Mouse (Mus musculus) heart, adult 8-10 months (tissue): Measurements from ENCODE around the gene Thap7. TPM values are rescaled to one million over a fixed set of nuclear protein-coding genes. Genes with fewer than 3 reads are reported as not detected.
A peak's percentile ranks its signal among the peaks of the same experiment; 100 is the strongest.
"Not testable (repeated sequence)": the region's sequence is repeated elsewhere in the genome, so short reads cannot be mapped to it uniquely, and the experiment has no call there.

Experiments used
- DNase-seq: peaks from one replicate; pipeline ENCODE4 v3.0.0; 2022; ENCODE audit warnings: low spot score
- total RNA-seq, 4 experiments: library from RNA; stranded (reverse); gene quantifications; 2 replicates each; pipeline ENCODE4 v1.2.4; 2022

Gene Thap7
- total RNA-seq, 4 experiments from 2014 or later = 16.6 to 18.5 (median 17.6) TPM

DNA sequence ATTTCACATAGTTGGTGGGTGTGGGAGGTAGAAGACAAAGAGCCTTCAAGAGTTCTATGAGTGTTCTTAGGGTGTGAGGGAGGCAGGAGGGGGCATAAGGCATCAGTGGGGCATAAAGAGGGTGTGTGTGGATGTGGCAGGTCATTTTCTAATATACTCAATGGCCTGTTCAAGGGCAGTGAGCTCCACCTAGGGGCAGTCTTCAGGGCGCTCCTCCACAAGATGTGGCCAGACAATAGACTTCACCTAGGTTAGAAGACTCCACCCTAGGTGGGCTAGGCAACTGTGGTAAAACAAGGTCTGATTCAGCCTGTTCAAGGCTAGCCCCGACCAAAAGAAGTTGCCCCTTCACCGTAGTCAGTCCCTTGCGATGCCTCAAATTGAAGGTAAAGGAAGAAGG is 1.3 kb upstream of the Thap7 start:
- DNase-seq = no peak

DNA sequence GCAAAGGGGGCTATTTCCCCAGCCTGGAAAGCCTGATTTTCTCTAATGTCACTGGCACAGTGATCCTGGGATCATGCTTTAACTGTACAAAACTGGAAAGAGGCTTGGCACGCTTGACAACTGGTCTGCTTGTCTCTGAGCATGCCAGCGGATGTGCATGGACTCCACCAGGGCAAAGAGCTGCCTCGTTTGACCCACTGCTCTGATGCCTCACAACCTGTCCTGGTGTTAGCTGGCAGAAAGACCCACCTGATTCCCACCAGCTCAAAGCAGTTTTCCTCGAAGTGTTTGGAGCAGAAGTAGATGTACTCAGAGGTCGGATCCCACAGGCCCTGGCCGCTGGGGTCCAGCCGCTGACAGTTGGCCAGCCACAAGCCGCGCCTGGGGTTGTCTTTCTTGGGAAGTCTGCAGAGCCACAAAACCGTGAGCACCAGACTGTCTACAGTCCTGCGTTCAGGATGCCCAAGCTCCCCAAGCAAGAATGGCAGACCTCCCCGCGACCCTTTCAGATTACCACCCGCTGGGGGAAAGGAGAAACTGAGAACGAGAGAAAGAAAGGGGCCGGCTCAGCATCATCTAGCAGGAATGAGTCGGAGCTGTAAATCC is 852 bp downstream of the Thap7 start:
- no peak for DNase-seq

DNA sequence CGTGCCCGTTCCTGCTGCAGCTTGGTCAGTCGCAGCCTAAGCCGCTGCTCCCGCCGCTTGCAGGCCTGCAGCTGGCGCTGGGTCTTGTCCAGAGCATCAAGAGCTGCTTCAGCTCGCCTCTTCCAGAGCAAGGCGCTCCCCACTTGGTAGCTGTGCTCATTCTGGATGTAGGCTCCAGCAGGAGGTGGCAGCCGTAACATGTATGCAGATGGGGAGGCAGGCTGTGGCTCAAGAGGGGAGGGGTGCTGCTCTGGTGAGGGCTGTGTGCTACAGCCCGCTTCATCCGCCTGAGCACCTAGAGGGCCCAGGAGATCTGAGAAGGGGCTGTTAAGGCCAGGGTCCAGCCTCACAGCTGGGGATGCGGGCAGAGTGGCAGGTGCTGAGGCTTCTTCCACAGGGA is 2.7 kb downstream of the Thap7 start:
- no peak for DNase-seq

DNA sequence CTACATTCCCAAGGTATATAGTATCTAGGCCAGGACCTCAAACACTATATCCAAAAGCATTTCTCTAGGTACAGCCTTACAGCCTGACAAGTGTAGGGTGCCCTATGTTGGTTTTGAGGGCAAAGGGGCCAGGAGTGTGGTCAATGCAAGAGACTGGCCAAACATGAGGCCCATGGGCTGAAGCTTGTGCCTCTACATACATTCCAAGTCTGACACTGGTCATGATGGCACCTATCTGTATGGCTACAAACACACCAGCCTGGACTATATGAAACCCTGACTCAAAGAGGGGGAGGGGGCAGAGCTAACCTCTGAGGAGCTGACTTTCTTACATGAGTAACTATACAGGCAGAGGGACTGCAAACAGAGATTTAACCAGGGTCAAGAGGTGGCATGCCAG is 3.3 kb downstream of the Thap7 start:
- no peak for DNase-seq

- no peak for DNase-seq
Measured at GRCm38 (mm10) chr16:17526223-17526622, 4.7 kb downstream of the Thap7 start.

DNA sequence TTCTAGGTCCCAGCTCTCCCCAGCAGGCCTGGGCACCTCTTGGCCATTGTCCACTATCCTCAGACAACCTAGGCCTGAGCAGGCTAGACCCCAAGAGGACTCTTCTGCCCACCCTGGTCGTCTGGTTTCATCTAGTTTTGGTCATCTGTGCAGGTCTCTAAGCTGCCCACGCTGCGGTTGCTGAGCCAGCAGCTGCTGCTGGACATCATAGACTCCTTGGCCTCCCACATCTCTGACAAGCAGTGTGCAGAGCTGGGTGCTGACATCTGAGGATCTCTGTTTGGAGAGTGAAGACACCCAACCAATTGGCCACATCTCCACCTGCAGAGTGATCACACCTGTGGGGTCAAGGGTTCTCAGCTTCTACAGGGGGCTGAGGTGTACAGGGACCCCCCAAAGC is 5.4 kb downstream of the Thap7 start:
- no peak for DNase-seq

- DNase-seq = no peak
Measured at GRCm38 (mm10) chr16:17524156-17524555, 6.8 kb downstream of the Thap7 start.

DNA sequence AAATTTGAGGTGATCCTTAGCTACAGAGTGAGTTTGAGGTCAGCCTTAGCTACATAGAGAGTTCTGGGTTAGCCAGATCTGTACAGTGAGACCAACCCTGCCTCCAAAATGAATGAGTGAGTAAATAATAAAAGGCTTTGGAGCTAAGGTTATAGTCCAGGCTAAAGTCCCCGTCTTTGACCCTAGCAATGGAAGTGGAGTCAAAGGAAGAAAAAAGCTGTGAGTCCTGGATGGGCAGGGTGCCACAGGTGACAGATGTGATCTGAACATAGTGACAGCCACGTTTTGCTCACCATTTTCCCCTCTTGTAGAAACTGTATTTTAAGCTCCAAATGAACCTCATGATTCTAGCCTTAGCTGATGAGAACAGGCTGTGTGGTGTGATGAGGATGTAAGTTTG is 12.0 kb downstream of the Thap7 start:
- DNase-seq = no peak

DNA sequence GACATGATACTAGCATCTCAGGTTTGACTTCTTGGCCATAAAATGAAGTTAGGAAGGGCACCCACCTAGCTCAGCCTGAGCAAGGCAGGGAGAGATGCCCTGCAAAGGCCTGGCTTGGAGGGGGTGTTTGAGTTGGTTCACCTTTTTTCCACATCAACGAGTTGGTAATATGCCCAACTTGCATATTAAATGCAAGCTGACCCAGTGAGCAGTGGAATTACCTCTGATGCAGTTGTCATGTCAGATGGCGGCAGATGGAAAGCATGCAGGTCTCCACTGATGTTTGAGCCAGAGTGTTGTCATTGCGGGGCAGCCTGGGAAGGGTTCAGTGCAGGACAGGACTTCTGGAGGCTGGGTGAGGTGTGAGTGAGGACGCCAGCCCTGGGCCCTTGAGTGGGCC is 19.5 kb downstream of the Thap7 start:
- no peak for DNase-seq

DNA sequence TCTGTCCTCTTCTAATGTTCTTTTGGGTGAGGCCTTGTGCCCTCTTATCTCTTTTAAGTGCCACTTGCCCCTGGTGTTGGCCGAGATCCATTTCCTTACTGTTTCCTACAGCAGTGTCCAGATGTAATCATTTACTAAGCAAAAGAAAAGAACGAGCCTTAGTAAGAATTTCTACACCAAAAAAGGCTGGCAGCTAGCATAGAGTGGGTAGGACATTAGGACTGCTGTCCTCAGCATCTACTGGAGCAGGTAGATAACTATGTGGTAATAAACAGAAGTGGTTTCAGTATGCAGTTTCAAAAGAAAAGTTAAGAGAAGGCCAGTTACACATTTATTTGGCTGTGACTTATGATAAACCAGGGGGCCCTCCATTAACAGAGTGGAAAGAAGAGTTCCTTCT is 20.2 kb downstream of the Thap7 start:
- DNase-seq = no peak

DNA sequence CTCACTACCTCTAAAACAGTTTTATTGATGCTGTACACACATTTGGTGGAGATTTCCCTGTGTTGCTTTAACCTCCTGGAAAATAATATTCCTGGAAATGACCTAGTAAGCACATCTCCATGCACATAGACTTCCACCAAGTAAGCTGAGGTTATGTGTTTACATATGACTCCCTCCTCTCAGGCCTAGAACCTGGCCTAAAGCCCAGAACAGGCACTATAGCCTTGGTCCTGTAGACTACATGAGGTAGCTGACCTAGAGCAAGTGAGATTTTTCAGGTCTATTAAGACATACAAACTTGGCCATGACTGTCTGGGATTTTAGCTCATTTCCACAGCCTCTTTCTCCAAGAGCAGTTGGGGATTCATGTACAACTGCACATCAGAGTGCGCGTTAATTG is 20.8 kb downstream of the Thap7 start:
- DNase-seq = no peak

- no peak for DNase-seq
Measured at GRCm38 (mm10) chr16:17509240-17509597, 21.7 kb downstream of the Thap7 start.

DNA sequence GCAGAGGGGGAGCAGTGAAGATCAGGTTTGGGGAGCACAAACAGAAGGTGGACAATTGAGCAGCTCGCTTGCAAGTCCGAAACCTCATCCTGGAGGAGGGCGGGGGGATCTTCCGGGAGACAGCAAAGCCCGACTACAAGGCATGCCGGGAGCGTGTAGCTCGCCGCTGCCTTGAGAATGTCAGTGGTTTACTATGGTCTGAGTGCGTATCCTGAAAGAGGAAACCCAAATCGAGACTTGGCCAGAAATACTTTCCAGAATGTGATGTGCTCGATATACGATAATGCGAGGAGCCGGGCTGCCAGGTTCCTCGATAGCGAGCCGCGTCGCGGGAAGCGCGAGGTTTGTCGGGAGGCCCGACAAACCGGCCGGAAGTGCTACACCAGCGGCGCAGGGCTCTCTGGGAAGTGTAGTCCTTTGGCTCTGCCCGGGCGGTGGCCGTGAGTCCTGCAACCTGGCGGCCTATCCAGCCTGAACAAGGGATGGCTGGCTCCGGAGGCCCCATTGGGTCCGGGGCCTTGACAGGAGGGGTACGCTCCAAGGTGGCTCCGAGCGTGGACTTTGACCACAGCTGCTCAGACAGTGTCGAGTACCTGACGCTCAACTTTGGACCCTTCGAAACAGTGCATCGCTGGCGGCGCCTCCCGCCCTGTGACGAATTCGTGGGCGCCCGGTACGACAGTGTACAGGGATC is 22.2 kb downstream of the Thap7 start, which contains the start of gene Lztr1:
TSS of gene Lztr1 (plus strand) at position 143 of the 694 bp plus-strand sequence.
- DNase-seq = peak; percentile 88

- not testable (repeated sequence) for DNase-seq
Measured at GRCm38 (mm10) chr16:17508031-17508430, 22.9 kb downstream of the Thap7 start.

DNA sequence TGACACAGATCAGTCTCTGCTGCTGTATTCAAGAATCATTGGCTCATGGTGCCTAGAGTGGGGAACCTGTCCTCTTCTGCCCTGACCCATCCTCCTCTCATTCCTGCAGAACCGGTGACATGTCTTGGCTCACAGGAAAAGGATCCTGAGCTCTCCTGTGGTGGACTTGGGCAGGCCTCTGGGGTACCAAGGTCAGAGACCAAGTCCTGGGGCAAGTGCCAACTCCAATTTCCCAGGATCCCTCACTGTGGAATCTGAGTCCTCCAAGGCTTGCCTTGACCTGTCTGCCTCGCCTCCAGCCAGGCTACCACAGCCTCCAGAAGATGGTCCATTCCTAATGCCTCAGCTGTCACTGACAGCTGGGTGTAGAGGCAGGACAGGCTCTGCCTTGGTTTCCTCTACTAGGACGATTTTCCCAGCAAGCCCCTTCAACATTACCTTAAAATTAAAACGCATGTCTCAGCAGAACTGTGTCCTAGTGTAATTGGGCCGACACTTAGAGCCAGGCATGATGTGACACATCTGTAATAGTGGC is 23.9 kb downstream of the Thap7 start:
- no peak for DNase-seq

GRCm38 (mm10) chr16:17502681-17503080 is 28.3 kb downstream of the Thap7 start:
- DNase-seq = no peak

GRCm38 (mm10) chr16:17499249-17499883 is 31.6 kb downstream of the Thap7 start:
- no peak for DNase-seq

GRCm38 (mm10) chr16:17496499-17497305 is 34.2 kb downstream of the Thap7 start:
- no peak for DNase-seq

DNA sequence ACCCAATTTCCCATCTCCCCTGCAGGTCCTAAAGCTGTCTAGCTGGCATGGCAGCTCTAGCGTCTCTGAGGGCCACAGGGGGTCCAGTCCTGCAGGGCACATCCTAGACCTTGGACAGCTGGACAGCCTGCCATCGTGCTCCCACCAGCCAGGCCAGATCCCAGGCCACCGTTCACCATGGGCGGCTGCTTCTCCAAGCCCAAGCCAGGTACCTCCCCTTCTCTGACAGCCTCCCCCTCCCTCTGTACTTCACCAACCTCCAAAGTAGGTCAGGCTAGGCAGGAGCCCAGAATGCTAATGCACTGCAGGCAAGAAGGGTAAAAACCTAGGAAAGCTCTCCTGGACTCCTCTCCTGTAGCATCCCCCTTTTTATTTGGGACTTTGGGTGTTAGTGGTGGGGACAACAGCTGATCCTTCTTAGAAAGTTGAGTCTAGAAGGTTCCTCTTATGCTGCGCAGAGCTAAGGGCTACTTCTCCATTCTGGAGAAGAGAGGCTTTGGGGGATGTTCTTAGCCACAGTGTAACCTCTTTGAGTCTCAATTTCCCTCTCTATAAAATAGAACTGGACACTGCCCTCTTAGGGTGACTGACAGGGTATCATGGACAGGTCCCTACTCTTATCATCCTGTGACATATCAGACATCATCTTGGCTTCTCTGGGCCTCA is 38.9 kb downstream of the Thap7 start:
- no peak for DNase-seq

GRCm38 (mm10) chr16:17491154-17491553 is 39.8 kb downstream of the Thap7 start:
- DNase-seq = no peak

DNA sequence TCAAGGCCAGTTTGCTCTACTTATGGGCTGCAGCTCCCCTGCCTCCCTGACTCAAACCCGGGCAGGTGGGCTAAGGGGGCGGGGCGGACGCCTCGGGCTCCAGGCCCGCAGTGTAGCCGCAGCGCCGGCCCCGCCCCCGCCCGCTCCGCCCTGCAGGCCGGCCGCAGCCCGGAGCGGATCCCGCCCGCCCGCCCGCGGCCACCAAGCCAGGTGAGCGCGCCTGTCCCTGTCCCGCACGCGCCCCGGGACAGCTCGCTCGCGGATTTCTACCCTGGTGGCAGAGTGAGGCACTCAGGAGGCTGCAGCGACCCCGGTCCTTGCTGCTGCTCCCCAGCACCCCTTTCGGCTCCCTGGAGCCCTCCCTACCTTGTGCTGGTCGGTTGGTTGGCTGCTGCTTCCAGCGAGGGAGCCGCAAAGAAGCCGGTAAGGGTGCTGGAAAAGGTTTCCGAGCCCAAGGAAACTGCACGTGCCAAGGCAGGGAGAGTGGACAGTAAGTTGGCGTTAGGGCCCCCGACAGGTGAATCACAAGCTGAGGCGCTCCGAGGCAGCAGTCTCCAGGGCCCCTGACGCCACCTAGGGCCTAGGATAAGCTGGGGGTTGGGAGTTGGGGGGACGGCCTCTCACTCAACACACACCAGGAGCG is 41.3 kb downstream of the Thap7 start, which contains the start of gene Aifm3:
TSS of gene Aifm3 (plus strand) at position 143 of the 643 bp plus-strand sequence.
- no peak for DNase-seq
